Mouse (Mus musculus): Measurements from ENCODE around the gene Csrp3. TPM values are rescaled to one million over a fixed set of nuclear protein-coding genes. Genes with fewer than 3 reads are reported as not detected.
A peak's percentile ranks its signal among the peaks of the same experiment; 100 is the strongest.

Csrp3 gene
- polyA plus RNA-seq, 1 experiment from 2014 or later, result 4.9 TPM

DNA sequence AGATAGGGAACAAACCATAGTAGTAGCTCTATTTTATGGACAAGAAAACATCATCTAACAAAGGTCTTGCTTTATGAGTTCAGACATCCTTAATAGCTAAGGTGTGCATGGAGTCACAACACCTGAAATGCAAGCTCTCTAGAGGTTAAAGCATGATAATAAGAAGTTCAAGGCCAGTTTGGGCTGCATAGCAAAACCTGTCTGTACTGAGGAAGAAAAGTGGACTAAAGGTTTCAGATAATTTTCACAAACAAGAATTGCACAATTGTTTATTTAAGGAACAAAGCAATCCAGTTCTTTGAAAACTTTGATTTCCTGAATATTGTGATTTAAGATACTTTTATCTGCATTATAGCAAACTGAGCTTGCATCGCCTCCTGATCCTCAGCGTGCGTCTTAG is 24.2 kb downstream of the Csrp3 start:
- Histone ChIP-seq H3K4me1 (no peaks in the 10 kb centered on the region), H3K9ac (no peak overlapping the region), H3K27me3 (no peaks in the 10 kb centered on the region), H3K27ac (no peak overlapping the region), H3K9me3 (replicated peaks) (no peaks in the 10 kb centered on the region), H3K4me2 (no peak overlapping the region), H3K36me3 (peaks cover 94% of the 10 kb centered on the region), H3K4me3 (replicated peaks) (no peak overlapping the region)
- WGBS, result 92% methylated on average over 3 of the region's 3 CpGs
- no peak for ATAC-seq (replicated peaks; ENCODE audit: low FRiP score)

DNA sequence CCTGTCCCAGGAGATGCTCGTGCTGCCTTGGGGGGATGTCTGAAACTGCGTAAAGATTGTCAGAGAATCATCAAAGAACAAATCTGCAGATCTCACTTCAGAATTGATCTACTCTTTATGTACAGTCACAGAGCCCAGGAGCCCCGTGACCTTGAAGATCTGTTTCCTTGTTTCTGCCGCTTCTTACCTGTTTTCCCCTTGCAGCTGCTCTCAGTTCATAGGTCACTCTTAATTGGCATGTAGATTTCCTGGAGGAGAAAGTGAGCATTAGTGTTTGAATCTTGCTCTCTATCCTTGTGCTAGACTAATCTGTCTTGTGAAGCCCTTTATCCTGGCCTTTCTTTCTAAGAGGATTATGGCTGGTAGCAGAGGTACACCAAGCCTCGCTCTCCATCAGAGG is 26.2 kb downstream of the Csrp3 start:
- H3K36me3 ChIP-seq, result peaks cover 100% of the 10 kb centered on the region
- H3K27me3 ChIP-seq, result no peaks in the 10 kb centered on the region
- H3K4me1 ChIP-seq, result no peaks in the 10 kb centered on the region
- no peak overlapping the region for H3K4me2 ChIP-seq
- ATAC-seq (replicated peaks; ENCODE audit: low FRiP score), result no peak
- 88% methylated on average over 5 of the region's 5 CpGs for WGBS
- no peak overlapping the region for H3K9ac ChIP-seq
- no peak overlapping the region for H3K27ac ChIP-seq
- H3K9me3 ChIP-seq (replicated peaks), result no peaks in the 10 kb centered on the region
- no peak overlapping the region for H3K4me3 ChIP-seq (replicated peaks)

GRCm38 (mm10) chr7:48813594-48813993 is 34.2 kb downstream of the Csrp3 start:
- WGBS, result 59% methylated on average over 1 of the region's 1 CpGs
- Histone ChIP-seq H3K4me1 (no peaks in the 10 kb centered on the region), H3K27ac (no peak overlapping the region), H3K4me3 (replicated peaks) (no peak overlapping the region), H3K4me2 (no peak overlapping the region), H3K9ac (no peak overlapping the region), H3K36me3 (peaks cover 78% of the 10 kb centered on the region), H3K9me3 (replicated peaks) (no peaks in the 10 kb centered on the region), H3K27me3 (no peaks in the 10 kb centered on the region)
- ATAC-seq (replicated peaks; ENCODE audit: low FRiP score), result no peak

DNA sequence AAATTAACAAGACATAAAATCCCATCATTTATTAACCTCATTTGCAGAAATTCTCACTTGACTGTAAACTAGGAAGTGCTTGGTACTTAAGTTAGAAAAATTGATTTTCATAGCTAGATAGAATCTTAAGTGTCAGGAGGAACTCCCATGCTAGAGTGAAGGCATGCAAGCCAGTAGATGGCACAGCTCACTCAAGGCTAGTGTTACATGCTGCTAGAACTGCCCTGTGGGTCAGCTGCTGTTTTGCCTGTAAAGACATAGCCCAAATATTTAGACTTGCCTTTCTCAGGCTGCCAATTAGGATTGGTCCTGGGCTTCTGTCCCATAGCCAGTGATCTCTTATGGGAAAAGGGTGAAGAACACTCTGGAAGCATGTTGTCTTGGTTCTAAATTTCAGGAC is 35.5 kb downstream of the Csrp3 start:
- H3K9ac ChIP-seq, result no peak overlapping the region
- ATAC-seq (replicated peaks; ENCODE audit: low FRiP score), result no peak
- H3K4me1 ChIP-seq, result no peaks in the 10 kb centered on the region
- no peak overlapping the region for H3K27ac ChIP-seq
- no peak overlapping the region for H3K4me2 ChIP-seq
- no peaks in the 10 kb centered on the region for H3K9me3 ChIP-seq (replicated peaks)
- H3K4me3 ChIP-seq (replicated peaks), result no peak overlapping the region
- peaks cover 73% of the 10 kb centered on the region for H3K36me3 ChIP-seq
- H3K27me3 ChIP-seq, result no peaks in the 10 kb centered on the region

DNA sequence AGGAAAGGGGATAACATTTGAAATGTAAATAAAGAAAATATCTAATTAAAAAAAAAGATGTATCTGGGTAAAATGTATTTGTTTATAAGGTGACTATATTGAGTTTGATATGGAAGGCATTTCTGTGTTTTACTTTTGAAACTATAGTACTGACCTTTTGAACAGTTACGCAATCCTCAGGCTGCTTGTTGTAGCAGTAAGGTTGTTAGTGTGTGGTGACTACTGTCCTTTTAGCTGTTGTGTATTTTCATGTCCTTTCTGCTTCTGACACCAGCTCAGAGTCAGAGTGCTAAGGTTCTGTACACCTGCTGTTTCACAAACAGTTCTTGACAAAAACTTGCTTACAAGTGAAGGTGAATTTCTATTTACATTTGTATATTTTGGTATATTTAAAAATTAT is 37.2 kb downstream of the Csrp3 start:
- peaks cover 71% of the 10 kb centered on the region for H3K36me3 ChIP-seq
- no peak overlapping the region for H3K9ac ChIP-seq
- no peak for ATAC-seq (replicated peaks; ENCODE audit: low FRiP score)
- no peak overlapping the region for H3K4me3 ChIP-seq (replicated peaks)
- H3K4me2 ChIP-seq, result no peak overlapping the region
- WGBS, result 100% methylated on average over 1 of the region's 1 CpGs
- H3K27ac ChIP-seq, result no peak overlapping the region
- no peaks in the 10 kb centered on the region for H3K27me3 ChIP-seq
- H3K4me1 ChIP-seq, result no peaks in the 10 kb centered on the region
- no peaks in the 10 kb centered on the region for H3K9me3 ChIP-seq (replicated peaks)

DNA sequence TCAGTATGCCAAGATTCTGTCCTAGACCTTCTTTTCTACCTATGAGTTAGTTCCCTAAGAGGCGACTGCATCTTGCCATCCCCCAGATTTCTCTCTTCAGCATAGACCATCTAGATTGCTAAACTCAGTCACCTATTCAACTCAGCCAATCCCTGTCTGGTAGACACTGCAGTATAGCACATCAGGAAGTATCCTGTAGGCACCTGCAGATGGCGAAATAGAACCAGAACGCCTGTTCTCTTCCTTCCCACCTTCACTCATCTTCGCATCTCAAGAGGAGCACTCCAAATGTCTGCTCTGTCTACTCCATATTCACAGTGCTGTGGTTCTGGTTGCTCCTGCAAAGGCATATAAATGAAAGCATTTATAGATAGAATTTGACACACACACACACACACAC is 41.2 kb downstream of the Csrp3 start:
- Histone ChIP-seq H3K9ac (no peak overlapping the region), H3K9me3 (replicated peaks) (no peaks in the 10 kb centered on the region), H3K27ac (no peak overlapping the region), H3K4me3 (replicated peaks) (no peak overlapping the region), H3K36me3 (peaks cover 81% of the 10 kb centered on the region), H3K27me3 (no peaks in the 10 kb centered on the region), H3K4me2 (no peak overlapping the region), H3K4me1 (no peaks in the 10 kb centered on the region)
- ATAC-seq (replicated peaks; ENCODE audit: low FRiP score), result no peak
- 80% methylated on average over 4 of the region's 4 CpGs for WGBS

DNA sequence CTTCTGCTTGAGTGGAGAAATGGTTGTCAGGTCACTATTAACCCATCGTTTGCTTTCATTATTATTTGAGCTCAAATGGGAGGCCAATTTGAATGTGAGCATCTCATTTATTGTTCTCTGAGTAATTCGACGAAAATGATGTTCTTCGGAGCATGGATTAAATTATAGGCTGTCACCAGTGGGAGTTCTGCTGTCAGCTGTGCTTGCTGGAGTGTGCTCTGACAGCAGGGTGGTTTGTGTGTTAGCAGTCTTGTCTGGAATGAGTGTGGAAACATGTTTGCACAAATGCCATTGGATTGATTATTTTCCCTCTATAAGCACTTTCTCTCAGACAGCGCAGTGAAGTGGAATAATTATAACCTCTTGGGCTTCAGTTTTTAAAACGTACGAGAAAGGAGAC is 44.5 kb downstream of the Csrp3 start:
- no peak overlapping the region for H3K27ac ChIP-seq
- H3K9ac ChIP-seq, result no peak overlapping the region
- no peak for ATAC-seq (replicated peaks; ENCODE audit: low FRiP score)
- H3K36me3 ChIP-seq, result peaks cover 66% of the 10 kb centered on the region
- no peaks in the 10 kb centered on the region for H3K9me3 ChIP-seq (replicated peaks)
- no peak overlapping the region for H3K4me2 ChIP-seq
- no peaks in the 10 kb centered on the region for H3K4me1 ChIP-seq
- H3K4me3 ChIP-seq (replicated peaks), result no peak overlapping the region
- WGBS, result 85% methylated on average over 7 of the region's 7 CpGs
- H3K27me3 ChIP-seq, result no peaks in the 10 kb centered on the region

DNA sequence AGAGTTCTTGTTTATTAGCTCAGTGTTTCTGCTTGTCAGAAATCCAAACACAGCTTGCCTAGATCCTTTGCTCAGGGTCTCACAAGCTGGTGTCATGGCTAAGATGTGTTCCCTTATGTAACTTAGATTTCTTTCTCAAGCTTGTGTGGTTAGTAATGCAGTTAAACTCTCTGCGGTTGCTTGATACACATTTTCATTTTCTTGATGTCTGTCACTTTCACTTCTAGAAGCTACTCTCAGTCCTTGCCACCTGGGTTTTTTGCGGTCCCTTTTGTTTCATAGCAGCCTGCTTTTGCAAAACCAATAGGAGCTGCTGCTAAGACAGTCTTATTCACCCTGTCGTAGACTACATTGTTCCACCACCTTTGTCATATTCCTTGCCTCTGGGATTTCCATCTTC is 52.7 kb downstream of the Csrp3 start:
- no peak overlapping the region for H3K27ac ChIP-seq
- no peak overlapping the region for H3K4me2 ChIP-seq
- 86% methylated on average over 3 of the region's 3 CpGs for WGBS

DNA sequence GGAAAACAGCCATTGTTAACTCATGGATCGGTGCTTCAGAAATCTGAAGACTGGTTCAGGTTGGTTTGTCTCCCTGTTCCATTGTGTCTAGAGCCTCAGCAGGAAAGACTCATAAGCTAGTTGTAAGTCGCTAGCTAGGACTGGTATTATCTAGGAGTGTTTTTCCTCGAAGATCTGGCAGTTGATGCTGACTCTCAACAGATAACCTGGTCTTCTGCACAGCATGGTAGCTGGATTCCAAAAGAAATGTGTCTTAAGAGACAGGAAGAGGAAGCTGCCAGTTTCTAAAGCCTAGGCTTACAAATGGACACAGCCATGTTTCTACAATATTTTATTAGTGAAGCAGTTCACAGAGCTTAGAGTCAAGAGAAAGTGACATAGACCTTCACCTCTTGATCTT is 56.4 kb downstream of the Csrp3 start:
- Histone ChIP-seq H3K36me3 (peaks cover 16% of the 10 kb centered on the region), H3K9me3 (replicated peaks) (no peaks in the 10 kb centered on the region), H3K27me3 (no peaks in the 10 kb centered on the region), H3K4me3 (replicated peaks) (no peak overlapping the region), H3K4me2 (no peak overlapping the region), H3K9ac (no peak overlapping the region), H3K4me1 (peaks cover 21% of the 10 kb centered on the region), H3K27ac (no peak overlapping the region)
- no peak for ATAC-seq (replicated peaks; ENCODE audit: low FRiP score)
- WGBS, result 83% methylated on average over 3 of the region's 3 CpGs

More for the DNA sequence above, 52.7 kb downstream of the Csrp3 start:
- Histone ChIP-seq H3K4me3 (replicated peaks) (no peak overlapping the region), H3K4me1 (peaks cover 18% of the 10 kb centered on the region), H3K9me3 (replicated peaks) (no peaks in the 10 kb centered on the region), H3K27me3 (no peaks in the 10 kb centered on the region), H3K9ac (no peak overlapping the region), H3K36me3 (peaks cover 30% of the 10 kb centered on the region)
- no peak for ATAC-seq (replicated peaks; ENCODE audit: low FRiP score)

DNA sequence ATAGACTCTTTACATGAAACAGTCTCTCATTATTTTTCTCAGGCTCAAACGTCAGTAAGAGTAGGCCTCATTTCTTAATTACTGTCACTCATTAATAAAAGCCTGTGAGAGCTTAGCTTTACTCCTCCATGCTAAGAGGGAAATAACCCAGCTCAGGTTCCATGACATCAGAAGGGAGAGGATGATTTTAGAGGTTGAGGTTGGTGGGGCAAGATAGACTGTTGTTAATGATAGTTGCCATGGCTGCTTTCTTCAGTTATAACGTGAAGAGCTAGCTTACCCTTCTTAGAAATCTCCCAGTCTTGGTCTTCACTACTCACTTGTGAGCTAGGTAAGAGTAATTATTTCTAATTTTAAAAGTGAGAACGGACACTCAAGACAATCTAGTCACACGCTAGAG is 57.7 kb downstream of the Csrp3 start:
- Histone ChIP-seq H3K4me1 (peaks cover 18% of the 10 kb centered on the region), H3K36me3 (peaks cover 8% of the 10 kb centered on the region; the same call in 1 of the 2 replicates), H3K9ac (no peak overlapping the region), H3K27ac (no peak overlapping the region), H3K27me3 (no peaks in the 10 kb centered on the region), H3K9me3 (replicated peaks) (no peaks in the 10 kb centered on the region), H3K4me3 (replicated peaks) (peak overlapping the region; percentile 12), H3K4me2 (peak overlapping the region; percentile 66)
- WGBS, result 43% methylated on average over 4 of the region's 4 CpGs
- ATAC-seq (replicated peaks; ENCODE audit: low FRiP score), result no peak

- ATAC-seq (replicated peaks; ENCODE audit: low FRiP score), result peak; percentile 100
- peak within 1 kb of the TSS; percentile 66 for H3K4me2 ChIP-seq
- H3K27me3 ChIP-seq, result no peaks in the 10 kb centered on the region
- H3K9ac ChIP-seq, result peak within 1 kb of the TSS; percentile 70
- H3K36me3 ChIP-seq, result peaks cover 6% of the 10 kb centered on the region; the same call in 1 of the 2 replicates
- peak within 1 kb of the TSS; percentile 84 for H3K4me3 ChIP-seq (replicated peaks)
- peaks cover 15% of the 10 kb centered on the region for H3K4me1 ChIP-seq
- under 1% methylated on average over 56 of the region's 57 CpGs for WGBS
- H3K9me3 ChIP-seq (replicated peaks), result no peaks in the 10 kb centered on the region
- peak within 1 kb of the TSS; percentile 94 for H3K27ac ChIP-seq
Observed at GRCm38 (mm10) chr7:48788851-48789572, 58.8 kb downstream of the Csrp3 start, which contains the start of gene Zdhhc13. Gene Zdhhc13, plus strand, starts transcription at chr7:48789003.

- Histone ChIP-seq H3K36me3 (peaks cover 6% of the 10 kb centered on the region; the same call in 1 of the 2 replicates), H3K4me1 (peaks cover 15% of the 10 kb centered on the region), H3K27me3 (no peaks in the 10 kb centered on the region), H3K9me3 (replicated peaks) (no peaks in the 10 kb centered on the region), H3K9ac (no peak overlapping the region), H3K4me3 (replicated peaks) (peak overlapping the region; percentile 84), H3K27ac (no peak overlapping the region), H3K4me2 (peak overlapping the region; percentile 66)
- 59% methylated on average over 3 of the region's 3 CpGs for WGBS
- no peak; the same call in 1 of the 2 replicates for ATAC-seq (replicated peaks; ENCODE audit: low FRiP score)
Observed at GRCm38 (mm10) chr7:48788348-48788747, 59.5 kb downstream of the Csrp3 start.
